Mouse (Mus musculus) adrenal gland, adult (tissue): ENCODE data around the gene Hsd11b1.
"Not testable (repeated sequence)": the region's sequence is repeated elsewhere in the genome, so short reads cannot be mapped to it uniquely, and the experiment has no call there.

Experiments
- DNase-seq, 2 experiments: peaks; one replicate each; pipeline ENCODE4 v3.0.0; 2022 to 2023; ENCODE audit warnings: low spot score in 1 of 2; ENCODE audit not compliant: inconsistent age in 2 of 2

Gene Hsd11b1

GRCm38 (mm10) chr1:193263955-193264598 is at the start of gene Hsd11b1:
Gene Hsd11b1 (minus strand): TSS chr1:193264075.
- no peak for DNase-seq

DNA sequence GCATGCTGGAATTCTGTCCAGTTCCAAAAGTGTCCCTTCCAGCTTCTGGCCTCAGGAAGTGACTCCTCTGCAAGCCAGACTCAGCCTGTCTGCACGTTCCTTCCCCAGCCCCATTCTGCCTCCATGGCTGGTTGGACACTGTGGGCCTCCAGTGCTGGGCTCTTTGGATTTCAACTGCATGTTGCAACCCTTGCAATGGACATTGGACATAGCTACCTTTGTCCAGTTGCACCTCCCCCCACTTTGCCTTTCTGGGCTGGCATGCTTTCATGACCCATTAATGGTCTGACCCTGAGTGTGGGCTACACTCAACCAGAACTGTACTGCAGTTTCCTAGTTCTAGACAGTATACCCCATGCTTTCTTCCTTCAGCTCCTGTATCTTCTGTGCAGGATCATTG is 47.7 kb upstream of the Hsd11b1 start:
- DNase-seq: peak in 1 of 2 experiments; percentile 60

DNA sequence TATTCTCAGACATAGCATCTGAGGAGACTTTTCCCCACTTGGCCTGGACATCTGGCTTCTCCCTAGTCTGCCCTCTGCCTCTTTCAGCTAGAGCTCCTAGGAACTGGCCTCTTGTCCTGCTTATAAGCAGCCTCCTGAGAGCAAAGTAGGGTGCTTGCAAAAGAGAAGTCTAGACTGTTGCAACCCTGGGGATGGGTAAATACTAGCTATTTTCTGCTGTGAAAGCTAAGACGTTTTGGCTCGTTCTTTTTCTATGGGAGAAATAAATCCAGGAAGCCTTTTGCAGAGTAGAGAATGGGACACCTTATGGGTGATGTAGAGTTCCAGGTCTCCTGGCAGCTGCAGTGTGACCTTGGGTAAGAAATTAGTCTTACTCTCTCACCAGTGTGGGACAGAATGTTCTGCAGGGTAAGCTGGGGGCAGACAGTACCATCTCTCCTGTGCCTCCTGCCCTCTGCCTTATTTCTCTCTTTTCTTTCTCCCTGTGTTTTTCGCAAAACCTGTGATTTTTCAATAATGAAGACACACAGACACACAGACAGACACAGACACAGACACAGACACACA is 46.7 kb upstream of the Hsd11b1 start:
- DNase-seq: peak; percentile 66 to 67

DNA sequence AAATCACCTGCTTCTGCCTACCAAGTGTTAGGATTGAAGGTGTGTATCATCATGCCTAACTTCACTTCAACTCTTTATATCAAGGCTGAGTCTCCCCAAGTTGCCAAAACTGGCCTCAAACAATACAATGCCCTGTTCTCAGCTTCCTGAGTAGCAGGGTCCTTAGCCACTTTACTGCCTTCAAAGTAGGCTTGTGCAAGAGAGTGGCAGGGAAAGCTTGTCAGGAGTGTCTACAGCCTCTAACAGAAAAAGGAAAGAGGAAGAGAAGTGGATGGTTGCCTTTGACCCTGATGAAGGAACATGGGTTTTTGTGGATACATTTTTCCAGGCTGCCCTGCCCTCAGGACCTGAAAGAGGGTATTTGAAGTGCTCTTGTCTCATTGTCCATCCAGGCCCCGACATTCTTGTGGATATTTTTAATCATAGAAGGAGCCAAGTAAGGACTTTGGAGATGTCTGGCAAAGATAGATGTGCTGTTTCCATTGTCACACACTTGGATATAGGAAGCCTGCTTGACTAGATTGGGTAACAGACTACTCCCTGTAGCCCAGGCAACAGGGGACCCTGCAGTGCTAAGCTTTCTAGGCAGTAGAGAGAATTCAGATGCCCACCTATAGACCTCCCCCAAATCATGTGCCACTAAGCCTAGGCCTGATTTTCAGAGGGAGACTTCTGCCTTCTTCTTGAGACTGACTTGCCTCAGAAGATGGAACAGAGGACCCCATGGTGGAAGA is 46.1 kb upstream of the Hsd11b1 start:
- DNase-seq: peak in 1 of 2 experiments; percentile 40

GRCm38 (mm10) chr1:193306832-193307231 is 43.0 kb upstream of the Hsd11b1 start:
- no peak for DNase-seq

DNA sequence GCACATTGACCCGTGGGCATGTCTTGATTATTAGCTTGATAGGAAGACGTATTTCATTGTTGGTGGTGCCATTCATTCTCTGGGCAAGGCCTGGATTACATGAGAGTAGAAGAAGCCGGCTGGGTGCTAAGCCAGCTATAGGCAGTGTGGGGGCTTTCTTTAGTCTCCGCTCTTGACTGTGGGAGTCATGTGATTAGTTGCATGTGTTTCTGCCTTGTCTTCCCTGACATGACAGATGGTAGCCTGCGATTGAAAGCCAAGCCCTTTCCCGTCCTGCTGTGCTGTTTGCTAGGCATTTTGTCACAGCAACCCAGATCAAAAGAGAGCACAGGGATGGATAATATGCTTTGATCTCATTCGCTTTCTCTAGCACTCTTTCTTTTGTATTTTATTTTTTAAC is 41.5 kb upstream of the Hsd11b1 start:
- DNase-seq: no peak

- no peak for DNase-seq
Observed at GRCm38 (mm10) chr1:193303096-193303495, 39.2 kb upstream of the Hsd11b1 start.

GRCm38 (mm10) chr1:193302093-193302405 is 38.2 kb upstream of the Hsd11b1 start:
- DNase-seq: no peak

GRCm38 (mm10) chr1:193301216-193302092 is 37.6 kb upstream of the Hsd11b1 start:
- DNase-seq: no peak

- DNase-seq: no peak
Observed at GRCm38 (mm10) chr1:193299995-193300394, 36.1 kb upstream of the Hsd11b1 start.

DNA sequence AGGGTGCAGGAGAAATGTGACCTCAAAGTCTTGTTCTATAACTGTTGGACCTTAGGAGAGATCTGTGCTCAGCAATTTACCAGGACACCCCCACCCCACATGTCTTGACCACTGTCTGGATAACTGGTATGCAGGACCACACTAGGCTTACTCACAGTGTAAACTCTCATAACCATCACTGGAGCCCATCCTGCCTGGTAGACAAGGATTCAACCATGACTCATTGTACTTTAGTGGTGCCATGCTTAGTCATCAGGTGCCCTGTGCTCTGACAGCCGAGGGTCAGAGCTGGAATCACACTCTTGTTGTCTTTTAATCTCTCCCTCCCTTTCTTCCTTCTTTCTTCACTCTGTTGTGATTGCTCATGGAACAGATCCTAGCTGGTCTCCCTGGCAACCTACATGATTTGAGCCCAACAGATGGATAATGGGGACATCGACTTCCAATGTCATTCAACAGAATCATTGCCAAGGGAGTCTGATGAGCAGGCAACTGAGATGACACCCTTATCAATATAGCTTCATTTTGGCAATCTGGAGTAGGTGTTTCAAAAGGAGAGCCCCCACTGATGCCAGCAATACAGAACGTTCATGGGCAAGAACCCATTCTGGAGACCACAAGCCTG is 34.4 kb upstream of the Hsd11b1 start:
- peak; percentile 64 to 78 for DNase-seq

- DNase-seq: no peak
Observed at GRCm38 (mm10) chr1:193295920-193296319, 32.0 kb upstream of the Hsd11b1 start.

GRCm38 (mm10) chr1:193293926-193294325 is 30.1 kb upstream of the Hsd11b1 start:
- no peak for DNase-seq

GRCm38 (mm10) chr1:193293039-193293438 is 29.2 kb upstream of the Hsd11b1 start:
- DNase-seq: no peak

DNA sequence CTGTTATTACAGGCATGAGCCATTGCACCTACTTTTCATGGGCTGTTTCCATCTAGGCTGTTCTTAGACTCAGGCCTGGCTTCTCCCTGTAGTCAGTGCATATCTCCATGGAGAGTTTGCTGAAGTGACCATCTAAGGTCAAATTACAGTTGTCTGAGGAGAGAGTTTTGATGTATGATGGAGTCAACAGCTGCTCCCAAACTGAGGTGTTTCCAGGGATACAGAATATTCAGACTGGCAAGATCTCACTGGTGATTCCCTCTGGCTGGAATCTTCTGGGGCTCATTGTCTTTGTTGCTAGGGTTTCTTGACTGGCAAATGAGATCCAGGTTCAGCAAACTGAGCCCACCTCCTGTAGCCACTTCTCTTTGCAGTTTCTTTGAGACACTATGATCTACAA is 26.8 kb upstream of the Hsd11b1 start:
- DNase-seq: no peak

DNA sequence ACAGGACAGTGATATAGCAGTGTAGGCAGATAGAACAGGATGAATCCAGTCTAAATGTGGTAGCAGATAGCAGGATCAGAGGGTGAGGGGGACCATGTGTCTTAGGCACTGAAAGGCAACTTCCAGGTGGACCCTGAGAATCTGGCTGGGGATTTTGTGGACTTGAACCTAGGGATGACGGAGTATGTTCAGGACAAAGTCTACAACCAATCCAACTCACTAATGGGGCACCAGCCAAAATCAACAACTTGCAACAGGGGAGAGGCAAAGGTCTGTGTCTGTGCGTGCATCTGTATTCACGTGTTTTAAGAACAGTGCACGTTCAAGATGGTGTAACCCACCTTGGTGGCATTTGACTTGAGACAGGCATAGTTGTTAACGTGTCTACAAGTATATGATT is 26.0 kb upstream of the Hsd11b1 start:
- DNase-seq: no peak

GRCm38 (mm10) chr1:193289076-193289475 is 25.2 kb upstream of the Hsd11b1 start:
- no peak for DNase-seq

GRCm38 (mm10) chr1:193287578-193287977 is 23.7 kb upstream of the Hsd11b1 start:
- no peak for DNase-seq

DNA sequence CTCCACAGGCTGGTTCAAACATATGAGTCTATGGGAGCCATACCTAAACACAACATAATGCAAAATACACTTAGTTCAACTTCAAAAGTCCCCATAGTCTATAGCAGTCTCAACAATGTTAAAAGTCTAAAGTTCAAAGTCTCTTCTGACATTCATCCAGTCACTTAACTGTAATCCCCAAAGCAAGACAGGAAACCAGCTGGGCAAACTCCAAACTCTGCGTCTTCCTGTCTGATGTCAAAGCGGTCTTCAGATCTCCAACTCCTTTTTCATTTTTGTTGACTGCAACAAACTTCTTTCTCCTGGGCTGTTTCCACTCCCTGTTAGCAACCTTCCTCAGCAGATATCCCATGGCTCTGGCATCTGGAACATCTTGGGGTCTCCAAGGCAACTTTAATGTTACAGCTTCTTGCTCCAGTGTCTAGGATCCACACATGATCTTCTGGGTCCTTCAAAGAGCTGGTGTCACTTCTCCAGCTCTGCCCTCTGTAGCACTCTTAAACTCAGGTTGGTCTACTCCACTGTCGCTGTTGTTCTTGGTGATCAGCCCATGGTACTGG is 22.0 kb upstream of the Hsd11b1 start:
- DNase-seq: not testable (repeated sequence)

DNA sequence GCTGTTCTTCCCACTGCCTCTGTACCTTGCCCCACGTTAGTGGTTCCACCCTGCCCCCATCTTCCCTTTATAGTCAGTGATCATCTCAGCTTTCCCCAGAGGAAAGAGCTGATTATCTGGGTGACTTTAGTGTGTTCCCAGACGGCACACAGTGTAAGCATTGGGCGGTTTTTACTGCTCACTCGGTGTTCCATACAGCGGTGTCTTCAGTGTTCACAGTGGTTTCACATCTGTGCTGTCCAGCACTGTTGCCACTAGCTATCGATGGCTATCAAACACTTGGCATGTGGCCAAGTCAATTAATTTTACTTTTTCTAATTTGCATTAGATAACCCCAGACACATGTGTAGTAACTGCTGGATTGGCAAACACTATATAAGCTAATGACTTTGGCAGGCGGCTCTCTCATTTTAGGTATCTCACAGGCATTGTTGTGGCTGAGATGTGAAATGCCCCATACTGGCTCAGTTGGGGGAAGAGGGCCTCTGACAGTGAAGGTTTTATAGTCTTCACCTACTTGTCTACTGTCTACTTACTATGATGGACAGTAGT is 20.4 kb upstream of the Hsd11b1 start:
- no peak for DNase-seq
